Mouse (Mus musculus) kidney, embryonic 16.5 days (tissue): ENCODE data around the gene Olfr799. TPM values are rescaled to one million over a fixed set of nuclear protein-coding genes. Genes with fewer than 3 reads are reported as not detected.

Experiments used
- polyA plus RNA-seq: library from polyadenylated mRNA; unstranded; fragments of >200 nt; fragmentation: Nextera tagmentation; extraction: Ambion mirVana; gene quantifications from 2 replicates; pipeline ENCODE4 v1.2.1, GENCODE M21; 2015

The Olfr799 gene
- polyA plus RNA-seq, 1 experiment from 2014 or later, result not detected

Other genes with a start within 250 kb of the Olfr799 start
- gene Olfr785, start 232.1 kb upstream of the Olfr799 start, polyA plus RNA-seq, result not detected in 2 replicates
- gene Olfr786, start 210.2 kb upstream of the Olfr799 start, polyA plus RNA-seq, result not detected in 2 replicates
- not detected in 2 replicates for gene Olfr787, start 175.6 kb upstream of the Olfr799 start, polyA plus RNA-seq
- gene Olfr788, start 166.5 kb upstream of the Olfr799 start, polyA plus RNA-seq, result not detected in 2 replicates
- not detected in 2 replicates for gene Olfr789, start 152.7 kb upstream of the Olfr799 start, polyA plus RNA-seq
- gene Olfr790, start 139.0 kb upstream of the Olfr799 start, polyA plus RNA-seq, result not detected in 2 replicates
- not detected in 2 replicates for gene Olfr791, start 115.7 kb upstream of the Olfr799 start, polyA plus RNA-seq
- not detected in 2 replicates for gene Olfr792, start 98.3 kb upstream of the Olfr799 start, polyA plus RNA-seq
- not detected in 2 replicates for gene Olfr794, start 69.8 kb upstream of the Olfr799 start, polyA plus RNA-seq
- gene Olfr796, start 24.9 kb upstream of the Olfr799 start, polyA plus RNA-seq, result not detected in 2 replicates
- gene Olfr798, start 9.6 kb upstream of the Olfr799 start, polyA plus RNA-seq, result not detected in 2 replicates
- not detected in 2 replicates for gene Olfr800, start 20.2 kb downstream of the Olfr799 start, polyA plus RNA-seq
- not detected in 2 replicates for gene Olfr801, start 36.4 kb downstream of the Olfr799 start, polyA plus RNA-seq
- 0.03 TPM in 1 of 2 replicates, not detected in the other for gene Olfr802, start 50.7 kb downstream of the Olfr799 start, polyA plus RNA-seq
- gene Olfr803, start 56.8 kb downstream of the Olfr799 start, polyA plus RNA-seq, result not detected in 2 replicates
- not detected in 2 replicates for gene Olfr804, start 65.7 kb downstream of the Olfr799 start, polyA plus RNA-seq
- gene Olfr805, start 91.9 kb downstream of the Olfr799 start, polyA plus RNA-seq, result not detected in 2 replicates
- gene Olfr806, start 104.4 kb downstream of the Olfr799 start, polyA plus RNA-seq, result not detected in 2 replicates
- gene Olfr807, start 120.3 kb downstream of the Olfr799 start, polyA plus RNA-seq, result not detected in 2 replicates
- not detected in 2 replicates for gene Olfr808, start 128.0 kb downstream of the Olfr799 start, polyA plus RNA-seq
- gene Olfr809, start 137.2 kb downstream of the Olfr799 start, polyA plus RNA-seq, result not detected in 2 replicates
- not detected in 2 replicates for gene Olfr810, start 157.4 kb downstream of the Olfr799 start, polyA plus RNA-seq
- not detected in 2 replicates for gene Olfr811, start 166.9 kb downstream of the Olfr799 start, polyA plus RNA-seq
- not detected in 2 replicates for gene Olfr812, start 208.6 kb downstream of the Olfr799 start, polyA plus RNA-seq
- gene Olfr813, start 217.9 kb downstream of the Olfr799 start, polyA plus RNA-seq, result not detected in 2 replicates
- not detected in 2 replicates for gene Olfr814, start 242.4 kb downstream of the Olfr799 start, polyA plus RNA-seq